9 mouse cellular contexts compared by ENCODE assay signal in genomic region chr14:54900383-54900782, GRCm38 (mm10). TPM values are rescaled to one million over a fixed set of nuclear protein-coding genes. Genes with fewer than 3 reads are reported as not detected.
DNase-seq lines count a peak whose midpoint lies in the region; ATAC-seq and TF ChIP-seq lines count a peak whose summit lies in the region.
"Had no signal": no experiment of that assay in that cellular context is flagged by ENCODE, and none has a peak within 500 bp of the region (broad histone marks: within the 10 kb centered on the region; RNA-seq: fewer than 3 reads in every experiment).

No protein-coding gene starts in this region.

- peaks cover 32% of the 10 kb centered on the region for H3K4me1 ChIP-seq in kidney, embryonic 15.5 days
- H3K4me1 ChIP-seq in limb, embryonic 15.5 days, result peaks cover 17% of the 10 kb centered on the region

- H3K9ac ChIP-seq in kidney, embryonic 15.5 days, result no peak overlapping the region
- H3K9ac ChIP-seq in limb, embryonic 15.5 days, result no peak overlapping the region

- H3K27me3 ChIP-seq in C2C12 (ENCODE audit: control insufficient read depth, insufficient read depth, insufficient read length), result no peaks in the 10 kb centered on the region
- H3K27me3 ChIP-seq in kidney, embryonic 15.5 days, result no peaks in the 10 kb centered on the region
- no peaks in the 10 kb centered on the region for H3K27me3 ChIP-seq in limb, embryonic 15.5 days

- 0% methylated on average over 3 of the region's 3 CpGs for whole genome bisulfite sequencing in kidney, embryonic 15.5 days
- WGBS in limb, embryonic 15.5 days, result under 1% methylated on average over 3 of the region's 3 CpGs

- peak; percentile 84 for DNase-seq in ZHBTc4 (ENCODE audit: low read depth, low spot score)
- peak; percentile 80 for DNase-seq in embryo, embryonic 9.5 days (ENCODE audit: extremely low spot score)
- DNase-seq in heart, adult 9 months (ENCODE audit: low spot score in 2 of 2), result peak; percentile 49 to 74
- DNase-seq in testis, postnatal 10 days (ENCODE audit: low spot score), result peak; percentile 70

- H3K79me2 ChIP-seq in C2C12 (ENCODE audit: control insufficient read depth, insufficient read depth), result peaks cover 19% of the 10 kb centered on the region

- no peak for TF ChIP-seq CTCF in C2C12 (IDR thresholded peaks at IDR 0.05; ENCODE audit: control insufficient read depth, insufficient read depth, insufficient read length)

- peaks cover 14% of the 10 kb centered on the region for H3K79me3 ChIP-seq in C2C12 (ENCODE audit: low read depth)

- H3K4me3 ChIP-seq in C2C12 (ENCODE audit: insufficient read depth, poor library complexity, severe bottlenecking), result no peak overlapping the region
- H3K4me3 ChIP-seq in kidney, embryonic 15.5 days (replicated peaks), result no peak overlapping the region
- H3K4me3 ChIP-seq in limb, embryonic 15.5 days, result no peak overlapping the region
- H3K4me3 ChIP-seq: erythroblast, embryonic 14.5 days had no signal

- no peaks in the 10 kb centered on the region for H3K9me3 ChIP-seq in kidney, embryonic 15.5 days (replicated peaks)
- no peaks in the 10 kb centered on the region for H3K9me3 ChIP-seq in limb, embryonic 15.5 days

- H3K27ac ChIP-seq in kidney, embryonic 15.5 days, result peak overlapping the region; percentile 33; the same call in 1 of the 2 replicates
- H3K27ac ChIP-seq in limb, embryonic 15.5 days, result peak overlapping the region; percentile 38; the same call in 1 of the 2 replicates

- no peak overlapping the region for H3ac ChIP-seq in C2C12 (ENCODE audit: control insufficient read depth, insufficient read length, low read depth)

- H3K4me2 ChIP-seq in kidney, embryonic 15.5 days, result no peak overlapping the region
- H3K4me2 ChIP-seq in limb, embryonic 15.5 days, result no peak overlapping the region

- H3K36me3 ChIP-seq in C2C12 (ENCODE audit: control insufficient read depth, insufficient read depth), result peaks cover 39% of the 10 kb centered on the region
- H3K36me3 ChIP-seq in kidney, embryonic 15.5 days, result peaks cover 54% of the 10 kb centered on the region
- peaks cover 39% of the 10 kb centered on the region for H3K36me3 ChIP-seq in limb, embryonic 15.5 days

- ATAC-seq in kidney, embryonic 15.5 days (replicated peaks; ENCODE audit: low FRiP score), result peak; percentile 65; the same call in 1 of the 2 replicates
- 0 out of 2 replicates have a peak, but pooled peaks have one; percentile 9 for ATAC-seq in limb, embryonic 15.5 days (ENCODE audit: insufficient number of reproducible peaks, low FRiP score, low TSS enrichment, low read depth)
- ATAC-seq in monocyte, adult 5-6 weeks (replicated peaks; ENCODE audit: insufficient number of reproducible peaks, low FRiP score, low TSS enrichment, poor library complexity, severe bottlenecking), result peak; percentile 83

TF ChIP-seq in C2C12, 6 proteins besides CTCF, POLR2A, EP300 and RAD21:
- TF ChIP-seq MYOG (IDR thresholded peaks at IDR 0.05; ENCODE audit: control insufficient read depth, extremely low read depth, insufficient read length) (no peak), CEBPB (IDR thresholded peaks at IDR 0.05; ENCODE audit: low read depth) (peak; percentile 78)
TF ChIP-seq in C2C12: peak in this region for 1.

RNA-seq across cellular contexts. Expression of gene Pabpn1, which starts 8.1 kb away (rescaled TPM):
- 146 TPM for polyA plus RNA-seq in C2C12 (2012; fragmentation: generic; extraction: Trizol)
- polyA plus RNA-seq in kidney, embryonic 15.5 days (2015; fragmentation: Nextera tagmentation; extraction: Ambion mirVana), result 144 and 157 TPM in 2 replicates
- 83.4 and 94.3 TPM in 2 replicates for polyA plus RNA-seq in limb, embryonic 15.5 days (2015; fragmentation: Nextera tagmentation; extraction: Ambion mirVana)
- total RNA-seq in monocyte, adult 5-6 weeks (2017), result 141 to 211 TPM (median 184 TPM) in 3 replicates

RNA-seq across cellular contexts. Expression of gene Slc22a17, which starts 12.5 kb away (rescaled TPM):
- polyA plus RNA-seq in C2C12 (2012; fragmentation: generic; extraction: Trizol), result 0.27 TPM
- 47.6 and 53.8 TPM in 2 replicates for polyA plus RNA-seq in kidney, embryonic 15.5 days (2015; fragmentation: Nextera tagmentation; extraction: Ambion mirVana)
- polyA plus RNA-seq in limb, embryonic 15.5 days (2015; fragmentation: Nextera tagmentation; extraction: Ambion mirVana), result 56.3 and 70.6 TPM in 2 replicates
- 0.85 to 1.4 TPM (median 1.1 TPM) in 3 replicates for total RNA-seq in monocyte, adult 5-6 weeks (2017)

RNA-seq across cellular contexts. Expression of gene Gm20521, which starts 17.1 kb away (rescaled TPM):
- 0.49 TPM for polyA plus RNA-seq in C2C12 (2012; fragmentation: generic; extraction: Trizol)
- 0.14 and 0.75 TPM in 2 replicates for polyA plus RNA-seq in kidney, embryonic 15.5 days (2015; fragmentation: Nextera tagmentation; extraction: Ambion mirVana)
- polyA plus RNA-seq in limb, embryonic 15.5 days (2015; fragmentation: Nextera tagmentation; extraction: Ambion mirVana), result 0.33 TPM in 1 of 2 replicates, not detected in the other
- 3.0 to 3.6 TPM in 2 of 3 replicates, not detected in the other for total RNA-seq in monocyte, adult 5-6 weeks (2017)

RNA-seq across cellular contexts. Expression of gene Bcl2l2, which starts 17.2 kb away (rescaled TPM):
- polyA plus RNA-seq in C2C12 (2012; fragmentation: generic; extraction: Trizol), result 16.5 TPM
- 4.0 and 4.7 TPM in 2 replicates for polyA plus RNA-seq in kidney, embryonic 15.5 days (2015; fragmentation: Nextera tagmentation; extraction: Ambion mirVana)
- polyA plus RNA-seq in limb, embryonic 15.5 days (2015; fragmentation: Nextera tagmentation; extraction: Ambion mirVana), result 3.8 and 4.6 TPM in 2 replicates
- total RNA-seq in monocyte, adult 5-6 weeks (2017), result 2.2 to 9.0 TPM (median 4.0 TPM) in 3 replicates

RNA-seq across cellular contexts. Expression of gene Ppp1r3e, which starts 23.0 kb away (rescaled TPM):
- 1.1 TPM for polyA plus RNA-seq in C2C12 (2012; fragmentation: generic; extraction: Trizol)
- 1.9 and 2.2 TPM in 2 replicates for polyA plus RNA-seq in kidney, embryonic 15.5 days (2015; fragmentation: Nextera tagmentation; extraction: Ambion mirVana)
- polyA plus RNA-seq in limb, embryonic 15.5 days (2015; fragmentation: Nextera tagmentation; extraction: Ambion mirVana), result 0.94 and 1.0 TPM in 2 replicates
- total RNA-seq in monocyte, adult 5-6 weeks (2017), result 1.3 to 2.7 TPM in 2 of 3 replicates, not detected in the other

Comparison
In these comparisons a context has a peak if more than half of its experiments do, and no peak if none do; other contexts are left out.
1. ATAC-seq: peak in every context shown above with its lines; median percentile 83 in monocyte, adult 5-6 weeks; 65 in kidney, embryonic 15.5 days; 9 in limb, embryonic 15.5 days.
2. RNA of gene Slc22a17, which starts 12.5 kb away (polyA plus RNA-seq): 56.3 to 70.6 TPM in limb, embryonic 15.5 days and 47.6 to 53.8 TPM in kidney, embryonic 15.5 days; 0.27 TPM in C2C12 (single experiment); every median in the first group is over 10 times any median in the second.
3. Peak in every context shown above with its lines, with median percentiles within 50 percentile points of each other: DNase-seq.